Mouse (Mus musculus): ENCODE measurements around the gene Olfr142. TPM values are rescaled to one million over a fixed set of nuclear protein-coding genes. Genes with fewer than 3 reads are reported as not detected.

Olfr142 gene
- polyA plus RNA-seq (2012; rRNA removed) = not detected in 2 replicates

DNA sequence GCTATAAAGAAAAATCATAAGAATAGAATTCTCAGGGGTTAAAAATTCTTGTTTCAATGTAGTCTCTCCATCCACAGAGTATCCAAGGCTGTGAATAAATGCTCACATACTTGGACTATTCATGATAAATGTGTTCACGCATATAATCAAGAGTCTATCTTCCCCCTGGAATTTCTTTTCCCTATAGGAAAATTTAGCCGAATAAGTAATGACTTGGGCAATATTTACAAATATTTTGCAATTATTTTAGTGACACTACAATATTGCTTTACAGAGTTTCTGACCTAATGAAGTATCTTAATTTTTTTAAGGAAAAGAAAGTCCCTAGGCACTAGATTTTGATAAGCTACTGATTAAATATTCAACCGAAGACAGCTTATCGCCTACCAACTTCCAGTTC, at the start of gene Olfr142:
Gene Olfr142, minus strand, starts transcription at position 101 of the 400 bp plus-strand sequence.

DNA sequence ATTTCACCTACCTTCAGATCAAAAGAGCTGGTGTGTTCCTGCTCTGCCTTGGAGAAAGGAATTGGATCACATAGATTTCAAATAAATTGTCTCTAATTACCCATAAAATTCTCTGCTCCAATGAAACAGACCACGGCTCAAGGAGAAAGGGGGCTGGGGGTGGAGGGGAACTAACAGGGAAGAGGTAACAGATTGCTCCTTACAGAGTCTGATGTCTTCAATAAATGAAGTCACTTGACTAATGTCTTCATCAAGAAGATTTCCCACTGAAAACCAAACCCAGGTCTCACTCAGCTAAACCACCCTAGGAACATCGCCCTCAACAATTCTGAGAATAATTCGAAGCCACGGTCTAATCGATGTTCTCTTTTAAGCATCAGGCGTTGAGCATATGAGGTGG, 35.3 kb upstream of the Olfr142 start, which contains the start of gene Olfr1272:
Gene Olfr1272, minus strand, starts transcription at position 101 of the 400 bp plus-strand sequence.

GRCm38 (mm10) chr2:90270932-90271331, 13.5 kb upstream of the Olfr142 start, which contains the start of gene Olfr1271:
Gene Olfr1271, minus strand, starts transcription at chr2:90271032.

GRCm38 (mm10) chr2:90224393-90224792, 33.0 kb downstream of the Olfr142 start, which contains the start of gene Olfr1506:
Gene Olfr1506, minus strand, starts transcription at chr2:90224493.

Other genes with a start within 250 kb of the Olfr142 start
- not detected in 2 replicates for gene Olfr1263, start 245.5 kb downstream of the Olfr142 start, polyA plus RNA-seq (2012; rRNA removed)
- gene Olfr1264, start 232.0 kb downstream of the Olfr142 start, polyA plus RNA-seq (2012; rRNA removed) = not detected in 2 replicates
- not detected in 2 replicates for gene Olfr1265, start 222.3 kb downstream of the Olfr142 start, polyA plus RNA-seq (2012; rRNA removed)
- not detected in 2 replicates for gene Olfr140, start 194.0 kb downstream of the Olfr142 start, polyA plus RNA-seq (2012; rRNA removed)
- not detected in 2 replicates for gene Olfr1269, start 136.2 kb downstream of the Olfr142 start, polyA plus RNA-seq (2012; rRNA removed)
- gene Olfr32, start 115.3 kb downstream of the Olfr142 start, polyA plus RNA-seq (2012; rRNA removed) = 0.06 TPM in 1 of 2 replicates, not detected in the other
- not detected in 2 replicates for gene Olfr1270, start 104.5 kb downstream of the Olfr142 start, polyA plus RNA-seq (2012; rRNA removed)
- not detected in 2 replicates for gene Olfr1506, start 33.1 kb downstream of the Olfr142 start, polyA plus RNA-seq (2012; rRNA removed)
- not detected in 2 replicates for gene Olfr1271, start 13.4 kb upstream of the Olfr142 start, polyA plus RNA-seq (2012; rRNA removed)
- not detected in 2 replicates for gene Olfr1272, start 35.2 kb upstream of the Olfr142 start, polyA plus RNA-seq (2012; rRNA removed)
- not detected in 2 replicates for gene Gm13769, start 64.6 kb upstream of the Olfr142 start, polyA plus RNA-seq (2012; rRNA removed)
- not detected in 2 replicates for gene Olfr1274-ps, start 141.1 kb upstream of the Olfr142 start, polyA plus RNA-seq (2012; rRNA removed)